Mouse (Mus musculus) G1E-ER4 (cell line): ENCODE results near the gene Ins1. TPM values are rescaled to one million over a fixed set of nuclear protein-coding genes. Genes with fewer than 3 reads are reported as not detected.

Experiments
- GATA1 ChIP-seq: IDR thresholded peaks from one replicate; pipeline ENCODE4 v1.8.0; 2012; ENCODE audit warnings: low read length, inconsistent platforms
- polyA plus RNA-seq: library from polyadenylated mRNA; stranded (reverse); fragments of >175 nt; gene quantifications from 2 replicates; pipeline ENCODE4 v1.2.3, GENCODE M21; 2012

Ins1 gene
- polyA plus RNA-seq, result not detected in 2 replicates

DNA sequence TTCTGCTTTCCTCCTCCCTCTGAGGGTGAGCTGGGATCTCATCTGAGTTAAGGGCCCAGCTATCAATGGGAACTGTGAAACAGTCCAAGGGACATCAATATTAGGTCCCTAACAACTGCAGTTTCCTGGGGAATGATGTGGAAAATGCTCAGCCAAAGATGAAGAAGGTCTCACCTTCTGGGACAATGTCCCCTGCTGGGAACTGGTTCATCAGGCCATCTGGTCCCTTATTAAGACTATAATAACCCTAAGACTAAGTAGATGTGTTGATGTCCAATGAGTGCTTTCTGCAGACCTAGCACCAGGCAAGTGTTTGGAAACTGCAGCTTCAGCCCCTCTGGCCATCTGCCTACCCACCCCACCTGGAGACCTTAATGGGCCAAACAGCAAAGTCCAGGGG is at the start of gene Ins1:
Gene Ins1 (plus strand): TSS at position 301 of the 400 bp plus-strand sequence.
- no peak for TF ChIP-seq GATA1
